Comparison of ENCODE assay signal across 28 mouse cellular contexts in genomic region chr4:141528938-141529337, GRCm38 (mm10). TPM values are rescaled to one million over a fixed set of nuclear protein-coding genes. Genes with fewer than 3 reads are reported as not detected.
DNase-seq lines count a peak whose midpoint lies in the region; ATAC-seq and TF ChIP-seq lines count a peak whose summit lies in the region.
"Had no signal": no experiment of that assay in that cellular context is flagged by ENCODE, and none has a peak within 500 bp of the region (broad histone marks: within the 10 kb centered on the region; RNA-seq: fewer than 3 reads in every experiment).

No protein-coding gene starts in this region.

- TF ChIP-seq CTCF in liver, adult 2 months (IDR thresholded peaks at IDR 0.05; ENCODE audit: low read depth, low read length), result peak; percentile 27; the same call in 1 of the 2 replicates
- peak; percentile 28 for TF ChIP-seq CTCF in ES-Bruce4 (IDR thresholded peaks at IDR 0.05; ENCODE audit: low read depth, low read length)
- TF ChIP-seq CTCF in bone marrow, adult 2 months (IDR thresholded peaks at IDR 0.05; ENCODE audit: control insufficient read depth, insufficient read depth, low read length), result no peak

- no peak for TF ChIP-seq POLR2A in liver, adult 2 months (IDR thresholded peaks at IDR 0.05; ENCODE audit: extremely low read depth, insufficient read depth, low read length)
- no peak for TF ChIP-seq POLR2A in ES-Bruce4 (IDR thresholded peaks at IDR 0.05; ENCODE audit: insufficient read depth, low read length)
- TF ChIP-seq POLR2A in bone marrow, adult 2 months (IDR thresholded peaks at IDR 0.05; ENCODE audit: borderline replicate concordance, control insufficient read depth, low read depth, low read length), result no peak

- no peak for ATAC-seq in heart, embryonic 11.5 days (replicated peaks; ENCODE audit: insufficient number of reproducible peaks, low FRiP score, low TSS enrichment)
- ATAC-seq in liver, embryonic 11.5 days (replicated peaks; ENCODE audit: low FRiP score), result no peak
- ATAC-seq: activated CD4-positive, CD25-positive, alpha-beta regulatory T cell, adult 4 months; forebrain, embryonic 14.5 days; midbrain, embryonic 13.5 days had no signal

- H3K9me3 ChIP-seq in heart, embryonic 11.5 days (replicated peaks; ENCODE audit: control insufficient read depth, low read length), result no peaks in the 10 kb centered on the region
- H3K9me3 ChIP-seq in liver, embryonic 11.5 days (ENCODE audit: control insufficient read depth, low read length), result no peaks in the 10 kb centered on the region
- no peaks in the 10 kb centered on the region for H3K9me3 ChIP-seq in ES-Bruce4 (replicated peaks; ENCODE audit: control insufficient read depth, insufficient read depth, low read length, poor library complexity, severe bottlenecking)
- H3K9me3 ChIP-seq: embryonic facial prominence, embryonic 12.5 days; heart, embryonic 10.5 days; hindbrain, embryonic 15.5 days; kidney, embryonic 15.5 days; limb, embryonic 10.5 days; limb, embryonic 15.5 days; midbrain, embryonic 13.5 days; neural tube, embryonic 13.5 days had no signal

- H3K9ac ChIP-seq in heart, embryonic 11.5 days (ENCODE audit: low read depth, low read length), result no peak overlapping the region
- H3K9ac ChIP-seq in liver, adult 2 months (ENCODE audit: low read depth, low read length), result no peak overlapping the region
- no peak overlapping the region for H3K9ac ChIP-seq in liver, embryonic 11.5 days (ENCODE audit: low read depth, low read length)
- no peak overlapping the region for H3K9ac ChIP-seq in ES-Bruce4 (ENCODE audit: low read depth, poor library complexity, severe bottlenecking)
- H3K9ac ChIP-seq: embryonic facial prominence, embryonic 12.5 days; hindbrain, embryonic 15.5 days; kidney, embryonic 15.5 days; limb, embryonic 15.5 days; midbrain, embryonic 13.5 days; neural tube, embryonic 13.5 days had no signal

- WGBS in heart, embryonic 11.5 days (ENCODE audit: insufficient replicate concordance), result 88% methylated on average over 11 of the region's 11 CpGs
- 85% methylated on average over 11 of the region's 11 CpGs for WGBS in liver, adult 2 months
- WGBS in liver, embryonic 11.5 days, result 84% methylated on average over 11 of the region's 11 CpGs
- 93% methylated on average over 11 of the region's 11 CpGs for WGBS in bone marrow, adult 2 months

- TF ChIP-seq EP300 in ES-Bruce4 (IDR thresholded peaks at IDR 0.05; ENCODE audit: insufficient read depth, low read depth, low read length), result no peak

- no peaks in the 10 kb centered on the region for H3K36me3 ChIP-seq in heart, embryonic 11.5 days (ENCODE audit: control insufficient read depth, insufficient read depth, low read length)
- H3K36me3 ChIP-seq in liver, adult 2 months (ENCODE audit: control insufficient read depth, insufficient read depth, low read length), result no peaks in the 10 kb centered on the region
- no peaks in the 10 kb centered on the region for H3K36me3 ChIP-seq in liver, embryonic 11.5 days (ENCODE audit: control insufficient read depth, insufficient read depth, low read length)
- H3K36me3 ChIP-seq in ES-Bruce4 (ENCODE audit: control insufficient read depth, insufficient read depth, low read length, poor library complexity, severe bottlenecking), result no peaks in the 10 kb centered on the region
- H3K36me3 ChIP-seq: hindbrain, embryonic 15.5 days had no signal

- no peak overlapping the region for H3K4me3 ChIP-seq in heart, embryonic 11.5 days (ENCODE audit: low read depth, low read length)
- H3K4me3 ChIP-seq in liver, adult 2 months (ENCODE audit: insufficient read depth, low read depth, low read length), result no peak overlapping the region
- H3K4me3 ChIP-seq in liver, embryonic 11.5 days (ENCODE audit: low read depth, low read length), result no peak overlapping the region
- H3K4me3 ChIP-seq in ES-Bruce4 (ENCODE audit: low read depth, low read length), result no peak overlapping the region
- no peak overlapping the region for H3K4me3 ChIP-seq in bone marrow, adult 2 months (replicated peaks; ENCODE audit: control insufficient read depth, low read depth, low read length)
- H3K4me3 ChIP-seq: embryonic facial prominence, embryonic 12.5 days; heart, embryonic 10.5 days; hindbrain, embryonic 15.5 days; kidney, embryonic 15.5 days; limb, embryonic 10.5 days; limb, embryonic 15.5 days; midbrain, embryonic 13.5 days; neural tube, embryonic 13.5 days had no signal

- H3K4me2 ChIP-seq in heart, embryonic 11.5 days, result no peak overlapping the region
- H3K4me2 ChIP-seq in liver, embryonic 11.5 days, result no peak overlapping the region
- H3K4me2 ChIP-seq: embryonic facial prominence, embryonic 12.5 days; hindbrain, embryonic 15.5 days; kidney, embryonic 15.5 days; limb, embryonic 15.5 days; midbrain, embryonic 13.5 days; neural tube, embryonic 13.5 days had no signal

- H3K27ac ChIP-seq in heart, embryonic 11.5 days (ENCODE audit: low read depth, low read length), result no peak overlapping the region
- H3K27ac ChIP-seq in liver, adult 2 months (replicated peaks; ENCODE audit: insufficient read depth, low read depth, low read length), result no peak overlapping the region
- no peak overlapping the region for H3K27ac ChIP-seq in liver, embryonic 11.5 days (ENCODE audit: low read depth, low read length)
- no peak overlapping the region for H3K27ac ChIP-seq in ES-Bruce4 (ENCODE audit: insufficient read depth, low read length)
- H3K27ac ChIP-seq in bone marrow, adult 2 months (ENCODE audit: control insufficient read depth, insufficient read depth, low read depth, low read length, poor library complexity), result peak overlapping the region; percentile 34; the same call in 1 of the 2 replicates
- H3K27ac ChIP-seq: embryonic facial prominence, embryonic 12.5 days; heart, embryonic 10.5 days; hindbrain, embryonic 15.5 days; kidney, embryonic 15.5 days; limb, embryonic 10.5 days; limb, embryonic 15.5 days; midbrain, embryonic 13.5 days; neural tube, embryonic 13.5 days had no signal

- H3K27me3 ChIP-seq in heart, embryonic 11.5 days (ENCODE audit: control insufficient read depth, insufficient read depth, low read length), result no peaks in the 10 kb centered on the region
- no peaks in the 10 kb centered on the region for H3K27me3 ChIP-seq in liver, adult 2 months (ENCODE audit: control insufficient read depth, insufficient read depth, low read length)
- no peaks in the 10 kb centered on the region for H3K27me3 ChIP-seq in liver, embryonic 11.5 days (replicated peaks; ENCODE audit: control insufficient read depth, insufficient read depth, low read length)
- no peaks in the 10 kb centered on the region for H3K27me3 ChIP-seq in ES-Bruce4 (ENCODE audit: control insufficient read depth, insufficient read depth, low read length, poor library complexity, severe bottlenecking)
- H3K27me3 ChIP-seq: embryonic facial prominence, embryonic 12.5 days; hindbrain, embryonic 15.5 days; kidney, embryonic 15.5 days; limb, embryonic 15.5 days; midbrain, embryonic 13.5 days; neural tube, embryonic 13.5 days had no signal

- peaks cover 40% of the 10 kb centered on the region for H3K4me1 ChIP-seq in heart, embryonic 11.5 days (ENCODE audit: control insufficient read depth, insufficient read depth, low read length)
- H3K4me1 ChIP-seq in liver, adult 2 months (ENCODE audit: control insufficient read depth, insufficient read depth, low read length), result peaks cover 28% of the 10 kb centered on the region
- peaks cover 48% of the 10 kb centered on the region for H3K4me1 ChIP-seq in liver, embryonic 11.5 days (replicated peaks; ENCODE audit: control insufficient read depth, insufficient read depth, low read length)
- peaks cover 5% of the 10 kb centered on the region for H3K4me1 ChIP-seq in ES-Bruce4 (ENCODE audit: control insufficient read depth, insufficient read depth, low read length)
- peaks cover 2% of the 10 kb centered on the region for H3K4me1 ChIP-seq in bone marrow, adult 2 months (ENCODE audit: control insufficient read depth, insufficient read depth, low read length)

- DNase-seq in heart, adult 11 months, result peak; percentile 87
- no peak for DNase-seq in liver, adult 2 months (ENCODE audit: extremely low read depth, low read depth, low spot score)
- no peak for DNase-seq in liver, embryonic 11.5 days (ENCODE audit: low spot score)
- DNase-seq in embryo, embryonic 9.5 days (ENCODE audit: extremely low spot score), result no peak
- DNase-seq: adrenal gland, adult 8-10 months; cerebellum, adult 11 months; cerebellum, adult 9-10 months; cerebellum, postnatal 36 days; gastrocnemius, postnatal 14 days; kidney, postnatal 25 days; lung, adult 2 months; lung, postnatal 14 days; right cerebral cortex, postnatal 4 days; thymus, adult 2 months; thymus, postnatal 36 days had no signal

- peaks cover 62% of the 10 kb centered on the region for H3K79me2 ChIP-seq in liver, adult 2 months (ENCODE audit: control insufficient read depth, insufficient read depth, low read length)

RNA-seq across cellular contexts. Expression of gene Spen, which starts 9.5 kb away (rescaled TPM):
- polyA plus RNA-seq in heart, embryonic 11.5 days (2014; fragmentation: Nextera tagmentation; extraction: Ambion mirVana), result 7.5 TPM in 2 replicates
- 8.1 and 9.1 TPM in 2 replicates for total RNA-seq in liver, adult 2 months (2014; rRNA removed)
- 5.9 and 7.5 TPM in 2 replicates for polyA plus RNA-seq in liver, adult 2 months (2012; rRNA removed)
- polyA plus RNA-seq in liver, embryonic 11.5 days (2014; fragmentation: Nextera tagmentation; extraction: Ambion mirVana), result 9.1 and 10.4 TPM in 2 replicates
- polyA plus RNA-seq in ES-Bruce4 (2011; ENCODE audit: insufficient read depth, insufficient read length, low read depth, missing spikeins), result 39.6 and 46.9 TPM in 2 replicates
- polyA plus RNA-seq in bone marrow, adult 2 months (2011; ENCODE audit: insufficient read depth, insufficient read length, low replicate concordance, missing spikeins), result 22.2 and 33.2 TPM in 2 replicates
